In genomic region chr5:33274953-33275454, GRCm38 (mm10) we compare ENCODE assay signal across 8 mouse cellular contexts. TPM values are rescaled to one million over a fixed set of nuclear protein-coding genes. Genes with fewer than 3 reads are reported as not detected.
DNase-seq lines count a peak whose midpoint lies in the region; ATAC-seq lines count a peak whose summit lies in the region.

TSS of gene Ctbp1 (minus strand) at chr5:33274994.

- H3K9ac ChIP-seq in intestine, embryonic 14.5 days (ENCODE audit: low read length) = peak within 1 kb of the TSS; percentile 92

- H3K27ac ChIP-seq in intestine, embryonic 14.5 days (ENCODE audit: low read depth) = peak within 1 kb of the TSS; percentile 96

- no peaks in the 10 kb centered on the region for H3K27me3 ChIP-seq in intestine, embryonic 14.5 days (replicated peaks; ENCODE audit: control insufficient read depth, insufficient read depth, low read length)

- peak within 1 kb of the TSS; percentile 84 for H3K4me2 ChIP-seq in intestine, embryonic 14.5 days (ENCODE audit: low read length)

- intact Hi-C loops in left cerebral cortex, postnatal 14 days (cut with DNase I) = loop anchor here (1.0 to 5.0 kb wide), 4 partner anchors 61 to 162 kb away; partner anchors contain the start of gene Uvssa

- WGBS in intestine, embryonic 14.5 days = under 1% methylated on average over 47 of the region's 57 CpGs

- H3K4me1 ChIP-seq in intestine, embryonic 14.5 days (replicated peaks; ENCODE audit: control insufficient read depth, insufficient read depth, low read length) = peaks cover 21% of the 10 kb centered on the region

- no peaks in the 10 kb centered on the region for H3K9me3 ChIP-seq in intestine, embryonic 14.5 days (ENCODE audit: control insufficient read depth, low read length)

- ATAC-seq in intestine, embryonic 14.5 days (replicated peaks; ENCODE audit: low FRiP score, low TSS enrichment, low read depth) = peak; percentile 89

- peak; percentile 95 to 98 for DNase-seq in adrenal gland, adult (ENCODE audit: inconsistent age in 2 of 2, low spot score in 1 of 2)
- DNase-seq in embryo, embryonic 10.5 days (ENCODE audit: low spot score) = peak; percentile 96
- DNase-seq in gastrocnemius, postnatal 25 days = peak; percentile 93
- peak; percentile 94 for DNase-seq in intestine, embryonic 14.5 days (ENCODE audit: low spot score)
- DNase-seq in left cerebral cortex, postnatal 14 days (ENCODE audit: low spot score in 2 of 2) = peak; percentile 92 to 93
- peak; percentile 96 for DNase-seq in mesoderm, embryonic 11.5 days (ENCODE audit: low read depth, low spot score)
- DNase-seq in right cerebral cortex, postnatal 36 days (ENCODE audit: low spot score in 2 of 2) = peak; percentile 84 to 90
- DNase-seq in yolk sac, embryonic 10.5 days (ENCODE audit: low spot score) = peak; percentile 95

- peak within 1 kb of the TSS; percentile 96 for H3K4me3 ChIP-seq in intestine, embryonic 14.5 days (ENCODE audit: low read depth, low read length)

- H3K36me3 ChIP-seq in intestine, embryonic 14.5 days (ENCODE audit: control insufficient read depth, insufficient read depth, low read length) = peaks cover 19% of the 10 kb centered on the region; the same call in 1 of the 2 replicates

RNA-seq across cellular contexts. Expression of gene Ctbp1, which starts in this region (rescaled TPM):
- 100 to 1,000 TPM; 188 to 210 TPM for total RNA-seq in gastrocnemius, postnatal 25 days (2021)
- 343 and 359 TPM in 2 replicates for polyA plus RNA-seq in intestine, embryonic 14.5 days (2014; fragmentation: Nextera tagmentation; extraction: Ambion mirVana)
- 100 to 1,000 TPM; 282 to 291 TPM for total RNA-seq in left cerebral cortex, postnatal 14 days (2021)

Comparison
In these comparisons a context has a peak if more than half of its experiments do, and no peak if none do; other contexts are left out.
1. Peak in every context shown above with its lines: DNase-seq, ATAC-seq, H3K4me3 ChIP-seq and H3K27ac ChIP-seq.